ENCODE assay signal across 20 mouse cellular contexts in the genomic region with DNA sequence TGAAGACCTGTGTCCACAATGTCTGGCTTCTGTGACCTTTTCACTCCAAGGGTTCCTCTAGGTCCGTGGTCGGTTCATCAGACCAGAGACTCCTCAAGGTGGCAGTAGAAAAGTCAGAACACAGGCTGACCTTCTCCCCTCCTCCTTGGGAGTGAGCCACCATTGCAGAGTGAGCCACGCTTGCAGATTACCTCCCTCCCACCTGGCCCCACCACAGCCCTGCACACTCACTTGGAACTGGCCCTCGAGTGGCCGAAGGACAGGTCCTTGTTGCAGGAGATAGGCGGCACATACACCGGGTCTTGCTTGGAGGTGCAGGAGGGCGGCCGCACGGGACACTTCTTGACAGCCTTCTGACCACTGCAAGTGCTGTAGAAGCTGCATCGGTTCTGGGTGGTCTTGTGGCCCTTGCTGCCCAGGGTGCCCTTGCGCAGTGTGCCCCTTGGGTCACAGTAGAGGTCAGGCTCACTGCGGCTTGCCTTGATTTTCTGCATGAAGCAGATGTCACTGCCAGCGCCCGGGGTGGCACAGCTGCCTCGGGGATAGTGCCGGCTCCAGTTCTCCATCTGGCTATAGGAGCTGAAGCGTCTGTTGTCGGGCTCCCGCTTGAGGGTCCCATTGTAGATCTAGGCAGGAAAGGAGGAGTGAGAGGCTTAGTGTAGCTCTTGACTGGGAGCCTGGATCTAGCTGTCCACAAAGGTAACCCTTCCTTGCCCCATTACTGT. TPM values are rescaled to one million over a fixed set of nuclear protein-coding genes. Genes with fewer than 3 reads are reported as not detected.
"Had no signal": no experiment of that assay in that cellular context is flagged by ENCODE, and none has a peak within 500 bp of the region (broad histone marks: within the 10 kb centered on the region; RNA-seq: fewer than 3 reads in every experiment).

No protein-coding gene starts in this region.

- H3K27ac ChIP-seq: liver, embryonic 13.5 days; midbrain, embryonic 15.5 days; neural tube, embryonic 13.5 days had no signal

- H3K4me3 ChIP-seq: liver, embryonic 13.5 days; midbrain, embryonic 15.5 days; myocyte; neural tube, embryonic 13.5 days had no signal

- DNase-seq: kidney, adult 18-20 months; kidney, adult 9 months; kidney, postnatal 14 days; kidney, postnatal 4 days; liver, embryonic 13.5 days; lung, adult 2 months; lung, postnatal 14 days; lung, postnatal 4 days; right cerebral cortex, adult 18-20 months; right cerebral cortex, postnatal 14 days; right cerebral cortex, postnatal 4 days; thymus, postnatal 36 days had no signal

RNA-seq across cellular contexts. Expression of gene Pkp1, which starts 29.4 kb away (rescaled TPM):
- total RNA-seq: layer of hippocampus, adult 18-20 months; megakaryocyte progenitor cell, adult 5-6 weeks; megakaryocyte-erythroid progenitor cell, adult 5-6 weeks; monocyte, adult 5-6 weeks; neutrophil, adult 5-6 weeks had no signal

RNA-seq across cellular contexts. Expression of gene Tnnt2, which starts 53.5 kb away (rescaled TPM):
- total RNA-seq: megakaryocyte progenitor cell, adult 5-6 weeks; megakaryocyte-erythroid progenitor cell, adult 5-6 weeks; monocyte, adult 5-6 weeks; neutrophil, adult 5-6 weeks had no signal
